Mouse (Mus musculus): Measurements from ENCODE around the gene Cox6b2.

DNA sequence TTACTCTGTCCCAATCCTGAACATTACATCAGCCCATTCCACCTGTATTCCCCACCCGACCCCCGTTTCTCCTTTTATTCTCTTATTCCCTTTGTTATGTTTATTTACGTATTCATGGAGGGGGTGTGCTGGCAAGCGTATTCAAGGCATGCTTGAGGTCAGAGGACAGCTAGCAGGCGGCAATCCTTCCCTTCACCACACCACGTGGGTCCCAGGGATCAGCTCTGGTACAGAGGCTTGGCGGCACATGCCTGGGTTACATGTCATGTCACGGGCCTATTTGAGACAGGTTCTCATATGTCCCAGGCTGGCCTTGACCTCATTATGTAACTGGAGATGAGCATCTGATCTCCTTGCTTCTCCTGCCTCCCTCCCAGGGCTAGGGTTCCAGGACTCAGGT, 50.6 kb downstream of the Cox6b2 start:
- TF ChIP-seq CTCF (IDR thresholded peaks at IDR 0.05; ENCODE audit: borderline replicate concordance, extremely low read depth, insufficient read depth, insufficient read length) (no peak), POLR2A (IDR thresholded peaks at IDR 0.05; ENCODE audit: borderline replicate concordance, extremely low read depth, insufficient read depth, insufficient read length, poor library complexity, severe bottlenecking) (no peak)

All from brain, embryonic 14.5 days (tissue).